Mouse (Mus musculus) naive thymus-derived CD4-positive, alpha-beta T cell, adult 2 months (primary cell): Measurements from ENCODE around the gene Pde4d.

Experiments used
- DNase-seq: peaks from one replicate; pipeline ENCODE4 v3.0.0-alpha.2; 2011; ENCODE audit warnings: low read depth

Pde4d gene

DNA sequence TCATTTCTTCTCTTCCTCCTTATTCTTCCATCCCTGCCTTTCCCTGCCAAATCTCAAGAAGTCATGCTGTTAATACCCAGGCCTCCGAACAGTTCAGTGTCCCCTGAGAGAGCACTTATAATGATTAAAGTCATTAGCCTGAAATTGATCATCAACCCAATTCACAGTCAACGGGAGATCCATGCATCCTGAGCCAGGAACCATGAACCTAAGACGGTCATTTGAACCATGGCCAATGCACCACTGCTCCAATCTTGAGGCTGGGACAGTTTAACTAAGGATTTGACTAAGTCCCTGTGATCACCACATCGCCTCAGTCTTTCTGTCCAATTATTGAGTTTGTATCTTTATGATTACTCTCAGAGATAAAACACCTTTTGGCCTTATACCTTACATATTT lies 952.6 kb downstream of the Pde4d start:
- DNase-seq, result no peak

DNA sequence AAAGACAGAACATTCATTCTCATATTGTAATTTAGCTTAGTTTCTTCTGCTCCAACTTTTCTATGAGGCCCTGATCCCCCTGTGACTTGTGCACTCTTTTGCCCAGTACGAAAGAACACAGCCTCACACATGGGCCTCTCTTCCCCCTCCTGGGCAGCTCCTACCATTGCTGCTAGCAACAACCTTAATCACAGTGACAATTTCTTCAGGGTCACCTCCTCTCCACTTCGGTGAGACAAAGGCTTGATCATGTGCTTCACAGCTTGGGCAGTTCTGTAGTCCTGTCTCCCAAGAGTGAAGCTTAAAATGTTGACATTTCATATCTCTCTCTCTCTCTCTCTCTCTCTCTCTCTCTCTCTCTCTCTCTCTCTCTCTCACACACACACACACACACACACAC lies 953.2 kb downstream of the Pde4d start:
- no peak for DNase-seq

DNA sequence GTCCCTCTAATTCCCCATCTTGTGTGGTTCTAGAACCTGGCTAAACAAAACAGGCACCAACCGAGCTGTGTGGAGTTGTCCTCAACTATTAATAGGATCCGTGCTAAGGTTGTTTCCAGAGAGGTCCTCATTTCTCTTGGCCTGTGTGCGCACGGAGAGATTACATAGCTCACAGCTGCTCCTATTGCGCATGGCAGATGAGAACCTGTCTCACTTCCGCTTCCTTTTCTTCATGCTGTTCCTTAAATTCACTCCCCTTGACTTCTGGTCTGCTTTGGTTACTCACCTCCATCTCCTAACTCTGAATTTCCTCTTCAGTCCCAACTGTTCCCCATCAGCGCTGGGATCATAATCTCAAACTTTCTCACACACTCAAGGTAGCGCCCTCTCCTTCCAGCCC lies 956.6 kb downstream of the Pde4d start:
- no peak for DNase-seq

DNA sequence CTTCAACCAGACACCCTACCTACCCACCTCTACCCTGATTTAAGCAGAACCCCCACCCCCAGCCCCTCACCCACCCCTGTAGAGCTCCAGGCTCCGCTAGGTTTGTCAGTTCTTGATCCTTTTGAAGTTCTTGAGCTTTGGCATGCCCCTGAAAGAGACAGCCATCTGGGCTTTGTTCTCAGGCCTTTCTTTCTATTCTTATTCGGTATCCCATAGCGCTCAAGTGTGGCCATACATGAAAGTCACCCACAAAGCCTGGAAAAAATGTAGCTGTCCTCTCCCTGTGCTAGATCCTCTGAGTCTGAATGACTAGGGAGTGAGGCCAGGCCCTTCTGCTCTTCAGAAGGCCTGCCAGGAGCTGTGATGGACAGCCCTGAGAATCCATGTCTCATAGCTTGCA lies 957.6 kb downstream of the Pde4d start:
- DNase-seq, result no peak

DNA sequence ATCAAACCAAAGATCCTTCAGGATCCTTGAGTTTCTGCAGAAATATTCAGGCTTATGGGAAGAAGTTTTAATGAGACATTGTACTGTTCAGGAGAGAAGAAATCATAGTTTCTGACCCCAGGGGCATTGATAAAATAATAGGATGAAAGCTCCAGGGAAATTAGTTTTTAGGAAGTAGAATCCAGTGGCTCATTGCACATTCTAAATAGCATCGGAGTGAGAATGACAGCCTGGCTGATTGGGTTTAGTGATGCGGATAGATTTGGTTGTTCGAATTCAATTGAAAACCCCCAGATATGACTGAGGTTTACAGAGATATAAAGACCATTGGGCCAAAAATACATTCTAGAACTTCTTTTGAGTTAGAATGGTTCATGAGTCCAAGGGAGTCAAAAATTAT lies 970.7 kb downstream of the Pde4d start:
- no peak for DNase-seq

DNA sequence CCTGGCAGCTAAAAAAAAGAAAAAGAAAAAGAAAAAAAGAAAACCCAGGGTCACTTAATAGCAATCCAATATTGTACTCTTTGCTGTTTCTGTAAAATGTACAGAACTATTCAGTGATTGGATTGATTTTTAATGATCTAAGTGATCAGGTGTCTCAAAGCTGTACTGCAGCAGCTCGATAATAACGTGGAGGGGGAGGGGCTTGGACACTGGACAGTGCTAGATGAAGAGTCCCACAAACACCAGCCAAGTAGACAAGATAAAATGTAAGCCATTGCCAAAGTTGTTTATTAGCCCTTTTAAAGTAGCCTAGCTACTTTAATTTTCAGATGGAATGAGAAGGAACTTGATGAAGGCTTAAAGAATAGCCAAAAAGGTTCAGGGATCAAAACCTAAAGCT lies 975.2 kb downstream of the Pde4d start:
- DNase-seq, result no peak

DNA sequence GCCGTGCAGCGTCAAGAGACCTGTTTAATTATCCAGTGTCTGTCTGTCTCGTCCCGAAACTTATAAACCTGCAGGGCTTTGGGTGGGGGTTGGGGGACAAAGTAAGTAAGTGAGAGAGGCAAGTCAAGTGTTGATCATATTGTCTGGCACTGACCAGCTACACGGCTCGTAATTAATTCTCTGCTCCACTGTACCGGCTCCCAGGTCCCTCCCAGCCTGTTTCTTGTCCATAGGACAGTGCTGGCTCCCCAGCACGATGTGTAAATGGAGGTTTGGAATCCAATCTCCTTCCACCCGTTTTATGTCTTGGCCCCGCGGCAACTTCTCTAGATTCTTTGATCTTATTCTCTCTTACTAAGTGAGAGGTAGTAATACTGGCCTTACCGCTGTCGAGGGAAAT lies 975.8 kb downstream of the Pde4d start:
- DNase-seq, result no peak

DNA sequence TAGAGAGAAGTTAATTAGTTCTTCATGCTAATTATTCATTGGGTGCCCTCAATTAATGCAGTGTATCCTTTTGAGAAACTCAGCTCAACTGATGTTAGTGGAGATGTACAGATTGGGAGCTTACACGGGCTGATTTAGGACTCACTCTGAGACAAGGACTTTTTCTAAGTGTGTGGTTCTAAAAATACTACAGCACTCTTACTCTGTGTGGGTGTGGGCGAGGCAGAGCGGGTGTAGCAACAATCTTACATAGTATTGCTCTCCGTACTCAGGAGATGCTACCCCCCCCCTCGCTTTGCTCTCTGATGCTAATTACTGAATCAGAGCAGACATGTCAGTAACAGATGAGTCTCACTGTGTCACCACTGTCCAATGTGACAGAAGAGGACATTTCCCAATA lies 976.3 kb downstream of the Pde4d start:
- DNase-seq, result no peak

DNA sequence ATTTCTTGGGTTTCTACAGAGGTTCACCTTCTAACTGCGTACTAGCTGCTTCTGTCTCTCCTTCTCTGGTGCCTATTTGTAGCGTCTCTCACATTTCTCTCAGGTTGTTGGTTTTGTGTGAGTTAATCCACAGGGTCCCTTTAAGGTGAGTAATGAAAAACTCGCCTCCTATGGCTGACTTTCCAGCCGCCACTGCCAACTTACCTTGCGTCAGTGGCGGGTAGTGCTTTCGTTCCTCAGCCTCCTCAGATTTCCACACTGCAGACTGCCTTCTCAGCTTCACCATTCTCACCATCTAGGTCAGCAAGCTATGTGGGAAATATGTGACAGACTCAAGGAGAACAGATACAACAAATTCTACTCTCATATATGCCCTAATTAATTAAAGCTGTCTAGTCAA lies 977.8 kb downstream of the Pde4d start:
- no peak for DNase-seq

DNA sequence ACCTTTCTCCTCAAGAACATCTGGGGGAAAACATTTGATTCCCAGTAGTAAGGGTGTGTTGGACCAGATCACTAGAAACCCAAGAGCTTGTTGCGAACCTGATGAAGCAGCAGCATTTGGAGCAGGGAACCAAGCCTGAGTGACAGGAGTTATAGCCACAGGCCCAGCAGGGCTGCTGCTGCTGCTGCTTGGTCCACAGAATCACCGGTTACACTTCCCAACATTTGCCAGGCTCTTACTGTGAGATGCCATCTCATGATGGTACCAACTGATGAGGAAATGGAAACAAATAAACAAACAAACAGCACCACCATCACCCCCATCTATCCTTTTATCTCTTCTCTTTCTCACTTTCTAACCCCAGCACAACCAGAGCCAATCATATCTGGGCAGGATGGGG lies 979.8 kb downstream of the Pde4d start:
- no peak for DNase-seq

DNA sequence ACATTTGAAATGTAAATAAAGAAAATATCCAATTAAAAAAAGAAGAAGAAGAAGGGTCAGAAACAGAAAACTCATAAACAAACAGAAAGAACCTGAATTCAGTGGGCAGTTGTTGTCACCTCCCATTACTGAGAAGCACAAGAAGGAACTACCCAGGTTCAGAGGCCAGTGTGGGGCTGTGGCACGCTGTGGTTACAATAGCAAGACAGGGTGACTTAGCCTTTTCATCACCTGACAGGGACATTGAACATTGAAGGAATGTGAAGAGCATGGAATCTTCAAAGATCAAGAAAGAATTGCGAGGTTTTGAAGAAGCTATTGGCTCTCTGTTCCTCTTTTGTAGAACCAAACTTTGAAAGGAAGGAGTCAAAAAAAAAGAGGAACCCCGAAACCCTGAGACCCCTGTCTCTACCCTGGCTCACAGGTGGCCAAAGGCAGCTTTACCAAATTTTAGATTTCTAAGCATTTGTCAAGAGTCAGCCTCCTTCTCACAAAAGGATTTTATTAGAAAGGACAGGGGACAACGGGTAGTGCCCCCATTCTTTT lies 987.6 kb downstream of the Pde4d start:
- DNase-seq, result no peak

DNA sequence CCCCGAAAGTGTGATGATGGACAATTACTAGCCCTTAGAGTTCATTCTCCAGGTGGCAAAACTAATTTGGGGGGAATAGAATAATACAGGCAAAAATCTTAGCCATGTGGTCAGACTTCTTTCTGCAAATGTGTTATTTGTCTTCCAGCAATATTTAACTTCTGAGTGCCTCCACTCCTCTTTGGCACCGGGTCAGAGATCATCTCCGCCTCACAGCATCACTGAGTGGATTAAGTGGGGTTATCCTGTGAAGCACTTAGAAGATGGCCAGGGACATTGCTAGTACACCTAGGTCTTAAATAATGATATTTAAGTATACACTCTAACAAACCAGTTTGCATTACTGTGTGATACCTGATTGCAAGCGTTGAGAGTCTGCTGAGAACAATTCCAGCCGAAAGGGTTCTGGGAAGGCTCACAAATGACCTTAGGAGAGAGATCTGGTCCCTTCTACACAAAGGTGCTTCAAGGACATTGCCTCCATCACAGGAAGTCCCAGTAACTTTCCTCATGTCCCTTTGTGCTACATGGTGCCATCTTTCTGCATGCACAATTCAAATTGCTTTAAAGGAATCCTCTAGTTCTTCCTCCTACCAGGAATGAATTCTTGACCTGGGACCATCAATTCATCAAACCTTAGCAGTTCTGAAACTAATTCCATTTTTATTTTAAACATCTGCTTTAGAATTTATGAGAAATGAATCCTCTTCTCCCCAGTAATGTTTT lies 989.9 kb downstream of the Pde4d start:
- no peak for DNase-seq

DNA sequence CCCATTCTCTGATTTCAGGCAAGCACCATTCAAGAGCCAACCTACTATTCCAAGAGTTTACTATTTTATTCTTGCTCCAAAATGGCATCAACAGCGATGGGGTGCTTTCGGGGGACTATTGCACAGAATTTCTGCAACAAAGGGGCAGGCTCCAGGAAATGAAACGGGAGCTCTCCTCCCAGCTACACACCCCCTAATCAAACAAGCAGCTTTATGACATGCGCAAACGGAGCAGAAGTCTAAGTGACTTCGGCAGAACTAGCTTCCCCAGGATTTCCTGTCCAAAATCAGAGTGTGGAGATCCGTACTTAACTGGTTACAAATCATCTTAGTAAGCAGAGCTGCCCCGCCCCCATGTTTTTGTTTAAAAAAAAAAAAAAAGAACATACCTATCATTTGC lies 990.6 kb downstream of the Pde4d start:
- DNase-seq, result peak; percentile 41

DNA sequence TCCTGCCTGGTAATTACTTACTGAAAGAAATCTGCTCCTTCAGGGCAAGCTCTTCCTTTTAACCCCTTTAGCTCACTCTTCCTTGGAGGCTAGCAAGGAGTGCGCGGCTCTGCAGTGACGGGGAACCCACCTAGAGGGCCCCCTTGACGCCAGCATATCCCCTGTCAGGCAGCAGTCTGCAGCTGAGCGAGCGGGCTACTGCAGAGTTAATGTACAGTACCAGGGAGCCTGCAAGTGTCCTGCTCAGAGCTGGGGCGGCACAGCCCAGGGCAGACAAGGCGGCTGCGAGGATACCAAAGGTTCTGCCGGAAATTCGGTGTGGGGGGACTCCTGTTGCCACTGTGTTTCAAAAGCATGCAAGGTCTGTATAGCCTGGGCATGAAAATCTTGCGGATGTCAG lies 991.1 kb downstream of the Pde4d start:
- DNase-seq, result peak; percentile 35

DNA sequence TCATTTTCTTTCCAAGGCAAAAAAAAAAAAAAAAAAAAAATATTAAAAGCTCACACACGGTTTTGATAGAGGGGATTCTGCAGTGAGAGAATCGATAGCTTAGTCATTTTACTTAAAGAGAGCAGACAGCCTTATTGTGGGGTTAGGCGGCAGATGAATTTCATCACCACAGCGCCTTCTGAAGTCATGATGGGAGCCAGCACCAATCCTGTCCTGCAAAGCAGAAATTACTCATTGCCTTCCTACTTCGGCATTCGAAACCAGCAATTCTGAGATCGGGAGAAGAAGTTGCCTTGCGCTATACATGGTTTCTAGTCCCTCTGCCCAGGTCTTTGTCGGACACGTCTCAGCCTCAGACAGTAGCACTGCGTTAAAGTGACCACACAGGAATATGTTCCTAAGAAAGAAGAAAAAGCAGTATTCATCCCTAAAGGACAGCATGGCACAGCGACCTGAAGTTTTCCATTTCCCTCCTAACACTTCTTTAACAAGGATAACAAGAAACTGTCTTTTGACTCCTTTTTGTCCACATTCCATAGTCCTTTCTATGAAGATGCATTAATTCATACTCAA lies 991.7 kb downstream of the Pde4d start:
- DNase-seq, result no peak

DNA sequence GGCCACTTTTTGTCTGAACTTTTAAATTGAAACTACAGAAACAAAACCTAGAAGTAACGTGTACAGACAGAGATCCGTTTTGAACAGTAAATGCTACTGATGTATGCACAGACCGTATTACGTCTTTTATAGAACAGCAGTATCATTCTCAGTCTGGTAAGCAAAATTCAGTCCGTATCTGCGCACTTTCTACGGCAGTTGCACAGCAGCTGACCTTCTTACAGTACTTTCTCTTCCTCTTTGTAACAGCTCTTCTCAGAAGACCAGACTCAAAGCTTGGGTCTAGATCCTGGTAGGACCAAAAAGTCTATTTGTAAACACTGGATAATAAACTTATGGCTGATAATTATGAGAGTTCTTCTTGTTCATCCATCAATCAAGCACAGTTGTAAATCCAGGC lies 996.4 kb downstream of the Pde4d start:
- DNase-seq, result no peak

DNA sequence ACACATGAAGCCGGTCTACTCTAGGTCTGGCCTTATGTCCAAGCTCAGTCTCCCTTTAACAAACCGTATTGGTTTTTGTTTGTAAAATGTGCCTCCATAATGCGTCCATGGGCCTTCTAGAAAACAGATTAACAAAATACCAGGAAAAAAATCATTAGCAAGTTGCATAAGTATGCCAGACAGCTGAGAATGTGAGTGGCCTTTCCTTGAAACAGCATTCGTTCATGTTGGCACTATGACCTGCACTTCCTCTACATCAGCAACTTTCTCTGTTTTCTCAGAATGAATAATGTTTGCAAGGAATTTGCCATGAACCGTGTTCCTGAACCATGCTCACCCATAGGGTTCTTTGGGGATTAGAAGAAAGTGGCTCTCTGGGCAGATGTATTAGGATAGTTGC lies 998.4 kb downstream of the Pde4d start:
- DNase-seq, result no peak

DNA sequence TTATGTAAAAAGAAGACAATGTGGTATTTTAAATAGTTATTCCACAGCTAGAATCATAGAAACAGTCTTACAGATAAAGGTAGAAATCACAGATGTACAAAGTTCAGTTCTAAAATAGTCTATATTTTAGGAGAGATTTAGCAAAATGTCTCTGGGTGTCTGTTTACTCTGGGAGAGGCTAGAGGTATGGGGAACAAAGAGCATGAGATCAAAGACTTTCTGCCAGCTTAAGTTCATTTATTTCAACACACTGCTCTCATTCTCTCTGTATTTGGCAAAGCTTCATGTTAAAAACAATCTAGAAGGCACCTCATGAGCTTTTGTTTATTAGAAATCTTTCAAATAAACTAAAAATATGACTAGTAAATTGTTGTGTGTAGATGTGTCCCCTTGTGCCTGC lies 1024.6 kb downstream of the Pde4d start:
- no peak for DNase-seq

DNA sequence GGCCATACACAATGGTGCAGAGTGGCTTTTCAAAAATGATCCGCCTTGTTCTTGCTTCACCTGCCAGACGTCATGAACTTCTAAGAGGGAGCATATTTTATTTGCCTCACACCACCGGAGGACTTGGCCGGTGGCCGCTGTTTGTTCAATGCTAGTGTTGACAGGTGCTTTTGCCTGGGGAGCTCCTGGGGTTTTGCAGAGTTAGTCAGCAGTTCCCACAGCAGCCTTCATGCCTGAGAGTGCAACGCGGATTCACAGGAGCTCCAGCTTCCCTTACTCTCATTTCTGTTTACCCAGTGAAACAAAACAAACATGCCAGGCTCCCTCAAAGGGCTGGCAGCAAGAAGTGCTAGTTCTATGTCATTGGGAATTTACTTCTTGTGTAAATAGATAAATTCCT lies 1031.7 kb downstream of the Pde4d start:
- no peak for DNase-seq

DNA sequence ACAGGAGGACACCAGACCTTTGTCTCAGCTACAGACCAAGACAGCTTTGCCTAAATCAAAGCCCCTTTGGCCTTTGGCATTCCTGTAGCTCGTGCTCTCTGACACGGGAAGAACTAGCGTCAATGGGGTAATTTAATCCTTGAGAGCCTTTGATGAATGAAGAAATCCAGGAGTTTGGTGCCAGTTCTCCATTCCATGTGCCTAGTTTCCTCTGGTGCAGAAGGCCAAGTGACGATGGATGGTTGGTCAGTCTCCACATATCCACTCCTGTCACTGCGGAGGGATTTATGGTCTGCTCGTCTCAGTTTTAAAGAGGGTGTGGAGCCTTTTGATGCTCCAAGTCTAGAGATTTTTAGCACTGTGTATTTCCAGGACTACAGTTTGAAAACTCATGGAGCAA lies 1036.4 kb downstream of the Pde4d start:
- DNase-seq, result no peak

DNA sequence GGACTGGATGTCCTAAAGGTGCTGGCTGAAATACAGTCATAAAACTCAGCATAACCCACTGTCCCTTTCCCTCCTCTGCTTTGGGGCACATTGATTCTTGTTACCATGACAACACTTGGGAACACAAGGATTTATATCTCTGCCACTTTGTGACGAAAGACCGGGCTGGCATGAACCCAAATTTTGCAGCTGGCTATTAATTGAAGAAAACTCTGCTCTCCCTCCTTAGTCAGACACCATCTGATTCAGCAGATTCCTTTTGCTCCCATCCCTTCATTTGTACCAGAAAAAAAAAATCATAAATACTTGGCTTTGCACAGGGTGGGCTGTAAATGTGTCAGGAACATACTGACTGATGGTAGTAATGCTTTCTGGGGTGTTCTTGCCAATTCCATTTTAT lies 1037.6 kb downstream of the Pde4d start:
- DNase-seq, result no peak

DNA sequence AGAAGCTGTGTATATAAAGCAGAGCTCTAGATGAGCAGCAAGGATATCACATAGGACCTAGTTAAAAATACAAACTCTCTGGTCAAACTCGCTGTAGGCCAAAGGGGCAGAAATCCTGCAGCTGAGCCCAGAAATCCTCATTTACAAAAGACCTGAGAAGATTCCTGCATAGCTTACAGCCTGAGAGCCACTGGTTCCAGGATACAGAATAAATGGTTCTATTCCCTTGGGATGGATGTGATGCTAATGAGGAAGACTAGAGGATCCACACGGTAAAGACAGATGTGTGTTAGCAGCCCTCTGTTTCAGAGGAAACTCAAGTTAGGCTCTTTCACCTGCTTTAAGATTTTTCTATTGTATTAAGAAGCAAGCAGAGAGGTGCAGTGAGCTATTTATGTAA lies 1041.1 kb downstream of the Pde4d start:
- DNase-seq, result no peak

DNA sequence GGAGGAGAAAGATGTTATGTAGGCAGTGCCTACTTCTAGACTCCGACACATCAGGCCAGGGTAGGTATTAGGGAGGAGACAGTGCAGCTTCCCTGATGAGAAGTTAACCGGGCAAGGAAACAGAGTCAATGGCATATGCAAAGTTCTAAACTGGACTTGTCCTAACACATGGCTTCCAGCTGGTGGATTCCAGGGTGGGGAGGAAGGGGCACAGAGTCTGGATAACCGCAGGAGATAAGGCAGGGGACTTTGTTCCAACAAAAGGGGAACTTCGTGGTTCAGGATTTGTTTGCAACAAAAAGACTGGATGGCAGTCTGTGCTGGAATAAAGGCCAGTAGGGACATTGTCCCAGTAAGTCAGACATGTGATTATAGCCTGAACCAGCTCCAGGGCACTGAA lies 1042.1 kb downstream of the Pde4d start:
- no peak for DNase-seq

DNA sequence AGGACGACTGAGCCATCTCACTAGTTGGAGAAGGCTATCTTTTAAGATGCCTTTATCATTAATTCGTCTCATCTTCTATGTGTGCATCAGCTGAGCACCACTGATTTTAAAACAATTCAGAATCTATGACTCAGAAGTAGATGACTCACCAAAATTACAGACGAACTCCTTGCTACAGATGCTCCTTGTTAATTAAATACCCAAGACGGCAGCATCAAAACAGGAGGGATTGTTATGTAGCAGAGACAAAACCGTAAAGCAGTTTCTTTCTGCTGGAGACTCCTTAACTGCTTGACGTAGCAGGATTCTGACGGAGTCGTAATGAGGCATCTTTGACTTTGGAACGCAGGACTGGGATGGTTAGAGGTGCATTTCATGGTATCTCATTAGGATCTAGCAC lies 1050.6 kb downstream of the Pde4d start:
- no peak for DNase-seq
